Mouse (Mus musculus) layer of hippocampus, adult 8-10 months (tissue): ENCODE measurements around the gene Olfr1257. TPM values are rescaled to one million over a fixed set of nuclear protein-coding genes. Genes with fewer than 3 reads are reported as not detected.
"Not testable (repeated sequence)": the region's sequence is repeated elsewhere in the genome, so short reads cannot be mapped to it uniquely, and the experiment has no call there.

Source experiments
- DNase-seq, 2 experiments: peaks; one replicate each; pipeline ENCODE4 v3.0.0; 2022; ENCODE audit warnings: low spot score in 2 of 2
- total RNA-seq, 4 experiments: library from RNA; stranded (reverse); gene quantifications; 2 replicates each; pipeline ENCODE4 v1.2.4; 2022

Gene Olfr1257
- total RNA-seq: not detected

GRCm38 (mm10) chr2:89878137-89878536, at the start of gene Olfr1257:
Gene Olfr1257, plus strand, starts transcription at chr2:89878437.
- DNase-seq: no peak

- no peak for DNase-seq
Observed at GRCm38 (mm10) chr2:89841455-89841854, 36.8 kb upstream of the Olfr1257 start, which contains the start of gene Olfr1256. Gene Olfr1256, minus strand, starts transcription at chr2:89841555.

GRCm38 (mm10) chr2:89848105-89848504, 30.1 kb upstream of the Olfr1257 start, which contains the start of gene Olfr48:
Gene Olfr48, minus strand, starts transcription at chr2:89848205.
- DNase-seq: no peak

- no peak for DNase-seq
Observed at GRCm38 (mm10) chr2:89849230-89849629, 29.0 kb upstream of the Olfr1257 start.

- not testable (repeated sequence) for DNase-seq
Observed at GRCm38 (mm10) chr2:89912616-89913015, 34.4 kb downstream of the Olfr1257 start.

GRCm38 (mm10) chr2:89927009-89927408, 48.8 kb downstream of the Olfr1257 start, which contains the start of gene Olfr1258:
Gene Olfr1258, plus strand, starts transcription at chr2:89927309.
- DNase-seq: no peak

Other genes with a start within 250 kb of the Olfr1257 start
- not detected for gene Olfr1249, start 243.5 kb upstream of the Olfr1257 start, total RNA-seq
- gene Olfr1250, start 217.0 kb upstream of the Olfr1257 start, total RNA-seq: not detected
- gene Olfr1251, start 206.5 kb upstream of the Olfr1257 start, total RNA-seq: not detected
- gene Olfr1252, start 153.4 kb upstream of the Olfr1257 start, total RNA-seq: not detected
- not detected for gene Olfr1253, start 121.3 kb upstream of the Olfr1257 start, total RNA-seq
- gene Olfr1254, start 84.8 kb upstream of the Olfr1257 start, total RNA-seq: not detected
- not detected for gene Olfr1255, start 66.4 kb upstream of the Olfr1257 start, total RNA-seq
- not detected for gene Olfr1256, start 36.9 kb upstream of the Olfr1257 start, total RNA-seq
- gene Olfr48, start 30.2 kb upstream of the Olfr1257 start, total RNA-seq: not detected
- gene Olfr1258, start 48.9 kb downstream of the Olfr1257 start, total RNA-seq: not detected
- gene Olfr1259, start 70.2 kb downstream of the Olfr1257 start, total RNA-seq: not detected
- not detected for gene Olfr1260, start 95.9 kb downstream of the Olfr1257 start, total RNA-seq
- gene Olfr1261, start 112.8 kb downstream of the Olfr1257 start, total RNA-seq: not detected
- not detected for gene Olfr1262, start 121.7 kb downstream of the Olfr1257 start, total RNA-seq
- not detected for gene Olfr1263, start 133.7 kb downstream of the Olfr1257 start, total RNA-seq
- gene Olfr1264, start 147.1 kb downstream of the Olfr1257 start, total RNA-seq: not detected
- gene Olfr1265, start 156.9 kb downstream of the Olfr1257 start, total RNA-seq: not detected
- not detected for gene Olfr140, start 185.2 kb downstream of the Olfr1257 start, total RNA-seq
- gene Olfr1269, start 243.0 kb downstream of the Olfr1257 start, total RNA-seq: not detected